Mouse (Mus musculus) lung, postnatal 0 days (tissue): ENCODE data around the gene Rplp1.

ENCODE experiments used
- CTCF ChIP-seq: IDR thresholded peaks from 2 replicates; pipeline ENCODE4 v1.5.1; 2016; ENCODE audit warnings: antibody characterized with exemption, mild to moderate bottlenecking
- EP300 ChIP-seq: IDR thresholded peaks from 2 replicates; pipeline ENCODE4 v1.6.1; 2016; ENCODE audit warnings: antibody characterized with exemption, mild to moderate bottlenecking, control low read depth

GRCm38 (mm10) chr9:61920331-61920730, 6.0 kb upstream of the Rplp1 start:
- no peak for TF ChIP-seq EP300
- no peak for TF ChIP-seq CTCF
